Mouse (Mus musculus) layer of hippocampus, postnatal 10 days (tissue): ENCODE measurements around the gene Cabin1. TPM values are rescaled to one million over a fixed set of nuclear protein-coding genes. Genes with fewer than 3 reads are reported as not detected.
"Not testable (repeated sequence)": the region's sequence is repeated elsewhere in the genome, so short reads cannot be mapped to it uniquely, and the experiment has no call there.

ENCODE experiments used
- DNase-seq, 2 experiments: peaks; one replicate each; pipeline ENCODE4 v3.0.0; 2021; ENCODE audit warnings: low spot score in 2 of 2
- total RNA-seq, 2 experiments: library from RNA; stranded (reverse); gene quantifications; 2 replicates each; pipeline ENCODE4 v1.2.3; 2021

Cabin1 gene
- total RNA-seq, 2 experiments from 2014 or later = 72.5 to 96.4 TPM

DNA sequence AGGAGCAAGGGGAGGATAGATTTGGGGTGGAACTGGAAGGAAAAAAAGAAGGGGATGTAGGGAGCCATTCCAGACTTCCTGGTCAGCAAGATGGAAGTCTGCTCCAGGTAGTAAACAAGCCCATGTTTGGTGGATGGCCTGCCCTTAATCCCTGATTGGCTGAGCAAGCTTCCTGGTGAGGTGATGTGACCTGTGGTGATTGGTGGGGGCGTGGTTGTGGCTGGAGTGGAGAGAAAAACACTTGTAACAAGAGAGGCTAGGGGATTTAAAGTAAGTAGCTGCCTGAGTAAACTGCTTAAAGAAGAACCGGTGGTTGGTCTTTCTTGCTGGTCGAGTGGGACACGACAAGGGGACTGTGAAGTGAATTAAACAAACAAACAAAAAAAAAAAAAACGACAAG is 3.6 kb upstream of the Cabin1 start:
- not testable (repeated sequence) for DNase-seq

DNA sequence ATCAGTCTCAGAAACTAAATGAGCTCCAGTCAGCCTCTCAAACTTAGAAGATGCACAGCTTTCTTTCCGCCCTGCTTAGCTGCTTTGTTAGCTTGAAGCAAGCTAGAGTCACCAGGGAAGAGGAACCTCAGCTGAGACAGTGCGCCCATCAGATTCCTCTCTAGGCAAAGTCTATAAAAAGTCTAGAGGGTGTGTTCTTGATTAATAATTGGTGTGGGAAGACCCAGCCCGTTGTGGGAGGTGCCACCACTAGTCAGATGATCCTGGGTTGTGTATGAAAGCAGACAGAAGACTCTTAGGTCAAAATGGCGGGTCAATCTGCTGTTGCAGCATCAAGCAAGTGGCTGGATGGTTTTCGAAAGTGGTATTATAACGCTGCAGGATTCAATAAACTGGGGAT is 2.7 kb upstream of the Cabin1 start:
- DNase-seq = no peak

DNA sequence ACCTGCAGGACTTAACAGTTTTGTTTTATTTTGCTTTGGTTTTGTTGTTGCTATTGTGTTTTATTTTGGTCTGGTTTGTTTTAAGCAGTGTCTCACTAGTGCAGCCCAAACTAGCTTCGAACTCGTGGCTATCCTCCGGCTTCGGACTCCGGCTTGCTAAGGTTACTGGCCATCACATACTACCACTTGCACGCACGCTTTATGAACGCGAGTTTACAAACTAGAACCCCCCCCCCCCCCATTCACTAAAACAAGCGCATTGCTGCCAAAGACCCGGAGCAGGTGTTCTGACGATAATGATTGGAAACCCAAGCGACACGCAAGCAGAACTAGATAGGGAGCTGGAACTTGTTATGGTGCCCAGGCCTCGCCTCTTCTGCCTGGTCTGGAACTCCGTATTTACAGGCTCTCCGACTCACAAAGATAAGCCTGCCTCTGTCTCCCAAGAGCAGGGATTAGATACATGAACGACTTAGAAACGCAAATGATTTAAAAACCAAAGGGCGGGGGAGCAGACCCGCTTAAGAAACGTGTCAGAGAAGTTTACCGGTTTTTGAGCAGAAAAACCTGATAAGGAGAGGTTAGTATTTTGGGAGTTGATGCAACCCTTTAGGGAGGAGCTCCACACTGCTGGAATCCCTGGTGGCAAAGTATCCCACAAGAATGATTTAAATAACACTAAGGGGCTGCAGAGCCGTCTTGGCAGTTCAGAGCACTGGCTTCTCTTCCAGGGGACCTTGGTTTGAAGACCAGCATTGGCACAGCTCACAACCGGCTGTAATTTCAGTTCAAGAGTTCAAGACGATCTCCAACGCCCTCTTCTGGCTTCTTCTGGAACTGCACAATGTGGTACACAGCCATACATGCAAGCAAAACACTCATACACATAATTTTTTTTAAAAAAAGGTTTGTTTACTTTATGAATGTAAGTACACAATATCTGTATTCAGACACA is 655 bp upstream of the Cabin1 start:
- peak; percentile 69 to 74 for DNase-seq

GRCm38 (mm10) chr10:75762413-75762812 is 1.7 kb downstream of the Cabin1 start:
- no peak for DNase-seq

DNA sequence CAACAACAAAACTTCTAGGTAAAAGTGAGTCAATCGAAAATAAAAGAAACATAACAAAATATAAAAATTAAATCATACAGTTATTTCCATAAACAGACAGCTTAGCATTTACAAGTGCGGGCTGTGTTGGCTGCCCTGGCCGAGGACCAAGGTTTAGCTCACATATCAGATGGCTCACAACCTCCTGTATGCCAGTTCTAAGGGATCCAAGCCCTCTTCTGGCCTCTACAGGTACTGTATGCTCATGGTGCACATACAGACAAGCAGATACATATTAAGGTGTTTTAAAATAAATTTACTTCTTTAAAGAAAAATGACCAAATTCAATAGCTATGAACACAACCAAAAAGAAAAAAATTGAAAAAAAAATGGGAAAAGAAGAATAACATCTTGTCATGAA is 3.8 kb downstream of the Cabin1 start:
- DNase-seq = no peak

DNA sequence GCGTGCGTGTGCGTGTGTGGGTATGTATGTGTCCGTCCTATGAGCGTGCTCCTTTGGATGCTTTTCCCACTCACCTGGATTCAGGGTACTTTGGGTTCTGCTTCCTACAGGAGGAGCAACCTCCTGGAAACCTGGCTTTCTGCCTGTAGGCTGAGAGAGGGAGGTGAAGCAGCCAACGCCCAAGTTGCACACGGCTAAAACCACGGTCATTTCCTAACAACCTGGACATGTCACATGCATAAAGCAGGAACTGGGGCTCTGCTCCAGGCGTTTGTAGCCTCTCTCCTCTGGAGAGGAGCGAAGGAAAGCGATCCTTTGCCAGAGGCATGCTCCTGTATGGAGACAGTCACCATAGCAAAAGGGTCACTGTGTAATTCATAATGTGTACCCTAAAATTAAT is 7.4 kb downstream of the Cabin1 start:
- no peak for DNase-seq

- peak; percentile 88 to 90 for DNase-seq
Measured at GRCm38 (mm10) chr10:75744017-75744416, 20.1 kb downstream of the Cabin1 start.

GRCm38 (mm10) chr10:75743369-75743768 is 20.8 kb downstream of the Cabin1 start:
- peak in 1 of 2 experiments; percentile 43 for DNase-seq

GRCm38 (mm10) chr10:75740866-75741265 is 23.3 kb downstream of the Cabin1 start:
- DNase-seq = no peak

- no peak for DNase-seq
Measured at GRCm38 (mm10) chr10:75725449-75725848, 38.7 kb downstream of the Cabin1 start.

DNA sequence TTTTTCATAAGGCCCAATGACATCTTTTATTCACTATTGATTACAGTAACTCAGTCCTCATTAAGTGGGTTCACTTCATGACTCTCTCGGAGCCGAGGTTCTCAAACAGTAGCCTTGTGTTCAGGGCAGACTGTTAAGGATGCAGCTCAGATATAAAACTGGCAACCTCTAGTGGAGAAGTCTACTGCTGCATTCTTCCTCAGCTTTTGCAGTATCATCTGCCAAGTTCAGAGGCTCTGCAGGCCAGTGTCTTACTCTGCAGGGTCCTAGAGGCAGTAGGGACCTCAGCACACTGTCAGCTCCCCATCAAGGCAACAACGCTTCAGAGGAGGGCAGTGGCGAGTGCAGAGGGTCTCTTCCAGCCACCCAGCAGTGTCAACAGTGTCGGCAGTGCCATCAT is 43.9 kb downstream of the Cabin1 start:
- peak in 1 of 2 experiments; percentile 39 for DNase-seq

DNA sequence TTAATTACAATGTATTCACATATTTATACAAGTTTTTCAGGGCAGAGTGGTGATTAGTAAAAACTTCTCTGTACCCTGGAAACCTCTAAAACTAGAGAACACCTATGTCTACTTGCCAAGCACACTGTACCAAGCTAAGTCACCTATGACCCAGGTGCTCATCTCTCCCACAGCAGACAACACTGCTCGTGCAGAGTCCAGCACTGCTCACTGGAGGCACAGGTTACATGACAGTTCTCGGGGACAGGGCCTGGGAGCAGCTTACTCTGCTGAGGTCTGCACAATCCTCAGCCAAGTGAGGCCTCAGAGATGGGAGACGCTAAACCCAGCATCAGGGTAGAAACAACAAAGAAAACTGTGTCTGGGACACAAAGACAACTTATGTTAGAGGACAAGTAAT is 49.3 kb downstream of the Cabin1 start:
- no peak for DNase-seq

GRCm38 (mm10) chr10:75713026-75713425 is 51.1 kb downstream of the Cabin1 start:
- no peak for DNase-seq

DNA sequence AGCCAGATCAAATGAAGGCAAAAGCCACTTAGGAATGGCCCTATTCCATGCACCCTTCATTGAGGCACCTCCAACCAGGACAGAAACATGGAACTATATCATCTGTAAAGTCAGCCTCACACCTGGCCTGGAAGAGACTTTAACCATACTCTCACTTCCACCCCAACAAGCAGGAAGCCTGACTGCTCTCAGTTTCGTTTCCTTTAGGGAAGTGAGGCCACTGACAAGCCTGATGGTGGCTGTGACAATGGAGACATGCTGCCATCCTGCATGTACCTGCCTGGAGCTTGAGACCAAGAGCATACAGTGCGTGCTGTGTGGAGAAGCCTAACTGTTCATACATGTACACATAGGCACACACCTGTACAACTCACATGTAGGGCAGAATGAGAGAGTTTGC is 53.9 kb downstream of the Cabin1 start:
- DNase-seq = no peak

DNA sequence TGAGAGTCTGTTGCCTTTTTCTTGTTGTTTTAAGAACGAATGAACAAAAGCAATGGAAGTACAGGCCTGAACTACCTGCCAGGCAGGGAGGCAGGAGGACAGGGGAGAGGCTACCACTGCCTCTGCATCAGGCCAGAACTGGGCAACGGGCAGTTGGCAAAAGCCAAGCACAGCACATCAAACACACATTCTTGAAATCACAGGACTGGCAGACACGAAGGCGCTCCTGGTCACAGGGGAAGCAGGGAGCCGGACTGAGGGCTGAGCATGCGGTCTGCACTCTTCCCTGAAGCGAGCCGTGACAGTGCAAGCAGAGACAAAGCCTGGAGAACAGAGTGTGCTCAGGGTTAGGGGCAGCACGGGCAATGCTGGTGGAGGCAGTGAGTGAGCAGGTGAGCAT is 54.9 kb downstream of the Cabin1 start:
- no peak for DNase-seq

DNA sequence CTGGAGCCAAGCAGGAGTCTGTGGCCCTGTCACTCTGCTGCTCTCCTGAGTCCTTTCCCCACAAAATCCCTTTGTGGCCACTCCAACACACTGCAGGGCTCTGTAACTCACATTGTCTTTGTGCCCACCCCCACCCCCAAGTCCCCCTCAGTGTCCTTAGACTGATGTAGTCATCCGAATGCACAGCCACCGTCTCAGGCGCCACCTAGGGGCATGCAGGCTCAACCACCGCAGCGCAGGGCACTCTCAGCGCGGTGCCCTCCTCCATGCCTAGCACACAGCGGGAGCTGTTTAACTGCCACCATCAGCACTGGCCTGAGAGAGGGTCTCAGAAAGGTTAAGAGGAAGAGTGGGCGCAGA is 55.5 kb downstream of the Cabin1 start:
- DNase-seq = peak; percentile 47 to 59

DNA sequence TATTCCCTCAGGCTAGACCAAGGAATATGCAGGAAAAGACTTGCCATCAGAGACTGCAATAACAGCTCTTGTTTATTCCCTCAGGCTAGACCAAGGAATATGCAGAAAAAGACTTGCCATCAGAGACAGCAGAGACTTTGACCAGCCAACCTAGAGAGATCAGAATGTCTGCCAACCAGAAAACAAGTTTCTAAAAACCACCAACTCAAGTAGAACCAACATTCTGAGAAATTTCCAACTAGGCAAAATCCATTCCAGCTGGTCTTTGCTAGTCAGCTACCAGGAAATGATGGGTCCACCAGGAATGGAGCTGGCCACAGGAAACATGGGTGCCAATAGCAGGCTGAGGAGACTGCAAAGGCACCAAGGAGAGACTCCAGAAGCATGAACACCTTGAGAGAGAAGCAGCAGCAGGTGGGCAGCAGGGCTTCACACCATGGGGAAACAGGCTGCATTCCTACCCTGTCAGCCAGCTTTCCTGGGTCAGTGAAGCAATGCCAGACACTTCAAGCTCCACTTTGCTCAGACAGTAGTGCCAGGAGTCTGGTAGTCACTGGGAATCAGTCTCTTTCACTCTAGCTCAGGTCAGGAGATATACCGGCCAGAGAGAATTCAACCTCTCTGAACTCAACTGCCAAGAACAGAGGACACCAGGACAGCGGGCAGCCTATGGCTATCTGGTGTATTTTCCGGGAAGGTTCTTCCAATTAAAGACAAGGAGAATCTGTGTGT is 56.1 kb downstream of the Cabin1 start:
- DNase-seq = no peak

DNA sequence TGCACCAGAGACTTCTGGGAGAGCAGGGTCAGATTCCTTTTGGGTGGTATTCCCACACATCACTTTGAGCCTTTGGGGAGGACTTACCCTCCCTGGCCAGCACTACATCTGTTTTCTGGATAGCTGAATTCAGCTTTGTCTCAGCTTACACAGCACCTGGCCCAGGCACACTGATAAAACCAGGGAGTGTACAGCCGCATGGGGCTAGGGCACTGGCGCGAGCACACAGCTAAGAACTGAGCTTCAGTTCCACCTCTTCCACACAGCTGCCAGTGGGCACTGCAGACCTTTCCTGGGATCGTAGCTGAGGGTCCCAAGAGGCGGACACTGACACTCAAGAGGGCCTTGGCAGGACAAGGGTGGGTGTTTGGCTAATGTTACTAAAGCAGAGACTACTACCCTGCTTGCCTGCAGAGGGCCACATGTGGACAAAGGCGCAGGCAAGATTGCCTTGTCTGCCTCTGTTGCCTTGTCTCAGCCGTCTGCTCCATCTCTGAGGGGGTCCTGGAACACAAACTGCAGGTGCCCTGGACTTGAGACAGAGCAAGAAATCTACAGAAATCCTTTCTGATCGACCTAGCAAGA is 57.4 kb downstream of the Cabin1 start:
- no peak for DNase-seq

- DNase-seq = no peak
Measured at GRCm38 (mm10) chr10:75705681-75706400, 58.3 kb downstream of the Cabin1 start.

DNA sequence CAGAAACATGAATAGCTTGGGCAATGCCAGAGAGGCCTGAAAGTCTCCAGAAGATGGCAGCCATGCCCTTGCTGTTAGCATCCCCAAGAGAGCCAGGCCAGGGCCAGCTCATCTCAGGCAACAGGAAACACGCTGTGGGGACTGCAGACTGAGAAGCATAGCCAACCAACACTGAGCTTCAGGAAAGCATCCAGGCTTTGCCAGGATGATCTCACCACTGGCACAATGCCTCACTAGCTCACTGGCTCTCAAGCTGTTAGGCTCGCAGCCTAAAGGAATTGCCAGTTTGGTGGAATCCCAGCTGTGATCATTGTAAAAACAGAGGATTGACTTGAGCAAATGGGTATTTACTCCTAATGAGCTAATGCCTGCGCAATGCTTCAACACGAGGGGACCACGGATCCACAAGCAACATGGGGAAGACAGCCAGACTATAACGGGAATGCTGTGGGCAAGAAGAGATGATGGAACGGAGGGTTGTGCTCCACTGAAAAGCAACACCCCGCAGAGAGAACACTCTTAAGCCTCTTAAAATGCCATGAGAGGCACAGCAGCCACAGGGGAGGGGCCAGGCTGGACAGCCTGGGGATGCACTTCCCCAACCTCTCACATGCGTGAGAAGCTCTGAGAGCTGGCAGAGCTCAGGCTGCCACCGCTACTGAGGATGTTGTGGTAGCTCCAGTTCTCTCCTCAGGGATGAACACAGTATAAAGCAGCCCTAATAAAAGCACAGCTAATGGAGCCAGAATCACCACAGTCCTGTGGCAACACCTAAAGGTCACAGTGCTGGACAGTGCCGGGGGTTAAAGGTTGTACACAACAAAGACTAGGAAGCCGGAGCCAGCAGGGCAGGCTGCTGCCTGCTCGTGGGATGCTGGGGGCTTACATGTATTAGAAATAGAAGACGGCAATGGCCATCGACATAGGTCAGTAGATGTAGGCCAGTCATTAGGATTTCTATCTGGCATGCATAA is 59.6 kb downstream of the Cabin1 start:
- peak; percentile 93 to 94 for DNase-seq
